Mouse (Mus musculus) midbrain, embryonic 13.5 days (tissue): ENCODE measurements at regions not wholly inside any gene's neighbourhood (a gene's known extent, or its start where the extent isn't known, plus 50 kb on each side); places are given as distances from the start of the nearest gene placed in this dataset. TPM values are rescaled to one million over a fixed set of nuclear protein-coding genes. Genes with fewer than 3 reads are reported as not detected.

Experiments
- ATAC-seq: fragments of 200-750 bp; cut with Nextera tagmentation; 2 replicates; pipeline ENCODE4 v1.8.0; 2017; ENCODE audit warnings: mild to moderate bottlenecking, moderate TSS enrichment, moderate library complexity
- H3K27ac ChIP-seq: fragments of 300-500 bp; sonication (generic); 2 replicates; pipeline ENCODE4 v1.5.1; 2015; ENCODE audit warnings: inconsistent platforms, mild to moderate bottlenecking, moderate library complexity
- H3K27me3 ChIP-seq: fragments of 300-500 bp; sonication (generic); 2 replicates; pipeline ENCODE4 v1.6.1; 2015; ENCODE audit warnings: mild to moderate bottlenecking, inconsistent platforms
- H3K36me3 ChIP-seq: fragments of 300-500 bp; sonication (generic); 2 replicates; pipeline ENCODE4 v1.6.1; 2015; ENCODE audit warnings: mild to moderate bottlenecking, inconsistent platforms
- H3K4me1 ChIP-seq: fragments of 300-500 bp; sonication (generic); replicated peaks from 2 replicates; pipeline ENCODE4 v1.6.1; 2015; ENCODE audit warnings: inconsistent platforms
- H3K4me2 ChIP-seq: fragments of 300-500 bp; sonication (generic); replicated peaks from 2 replicates; pipeline ENCODE4 v1.6.1; 2015; ENCODE audit warnings: moderate library complexity, mild to moderate bottlenecking, inconsistent platforms
- H3K4me3 ChIP-seq: fragments of 300-500 bp; sonication (generic); replicated peaks from 2 replicates; pipeline ENCODE4 v1.5.1; 2015; ENCODE audit warnings: mild to moderate bottlenecking, inconsistent platforms
- H3K9ac ChIP-seq: fragments of 300-500 bp; sonication (generic); replicated peaks from 2 replicates; pipeline ENCODE4 v1.6.1; 2015; ENCODE audit warnings: mild to moderate bottlenecking, inconsistent platforms
- H3K9me3 ChIP-seq: fragments of 300-500 bp; sonication (generic); 2 replicates; pipeline ENCODE4 v1.6.1; 2016; ENCODE audit warnings: mild to moderate bottlenecking, inconsistent platforms
- WGBS: fragments of 180-500 bp; shearing (Covaris S2); methylation state at CpG from one replicate; pipeline ENCODE4 v1.1.7; 2015; 5-methylcytosine and 5-hydroxymethylcytosine counted together
- microRNA-seq: library from miRNA; unstranded; fragments of <30 nt; microRNA quantifications from one replicate; pipeline ENCODE4, GENCODE M21; 2016

GRCm38 (mm10) chr12:109397175-109398058 is 55.2 kb upstream of the Dlk1 start:
- H3K4me1 ChIP-seq: peaks cover 68% of the 10 kb centered on the region
- WGBS: 52% methylated on average over 12 of the region's 12 CpGs
- H3K4me2 ChIP-seq: no peak overlapping the region
- ATAC-seq: no peak
- H3K27ac ChIP-seq: no peak overlapping the region
- H3K4me3 ChIP-seq: no peak overlapping the region
- no peaks in the 10 kb centered on the region for H3K9me3 ChIP-seq
- H3K36me3 ChIP-seq: no peaks in the 10 kb centered on the region
- H3K9ac ChIP-seq: no peak overlapping the region
- peaks cover 10% of the 10 kb centered on the region for H3K27me3 ChIP-seq

DNA sequence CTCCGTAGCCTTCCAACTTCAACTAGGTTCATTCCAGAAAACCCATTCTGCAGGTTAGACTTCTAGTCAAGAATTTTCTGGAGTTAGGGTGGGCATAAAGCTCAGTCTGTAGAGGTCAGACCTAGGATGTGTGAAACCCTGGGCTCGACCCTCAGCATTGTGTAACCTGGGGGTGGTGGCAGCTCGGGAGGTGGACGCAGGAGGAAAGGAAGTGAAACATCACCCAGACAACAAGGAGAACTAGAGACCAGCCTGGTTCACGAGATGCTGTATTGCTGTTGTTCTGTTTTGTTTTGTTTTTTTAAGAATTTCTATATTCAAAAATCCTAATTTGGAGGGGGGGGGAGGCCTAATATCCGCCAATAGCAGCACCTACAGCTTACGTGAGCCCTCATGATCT is 54.1 kb upstream of the Dlk1 start:
- no peak overlapping the region for H3K4me2 ChIP-seq
- peaks cover 68% of the 10 kb centered on the region for H3K4me1 ChIP-seq
- peaks cover 7% of the 10 kb centered on the region for H3K27me3 ChIP-seq
- H3K27ac ChIP-seq: no peak overlapping the region
- no peaks in the 10 kb centered on the region for H3K36me3 ChIP-seq
- no peak overlapping the region for H3K9ac ChIP-seq
- H3K4me3 ChIP-seq: no peak overlapping the region
- WGBS: 84% methylated on average over 7 of the region's 7 CpGs
- H3K9me3 ChIP-seq: no peaks in the 10 kb centered on the region
- no peak for ATAC-seq

GRCm38 (mm10) chr12:109398951-109399350 is 53.7 kb upstream of the Dlk1 start:
- H3K4me2 ChIP-seq: peak overlapping the region; percentile 32; the same call in 1 of the 2 replicates
- peaks cover 10% of the 10 kb centered on the region for H3K27me3 ChIP-seq
- no peak overlapping the region for H3K27ac ChIP-seq
- no peak overlapping the region for H3K9ac ChIP-seq
- peaks cover 63% of the 10 kb centered on the region for H3K4me1 ChIP-seq
- no peak for ATAC-seq
- H3K9me3 ChIP-seq: no peaks in the 10 kb centered on the region
- WGBS: 21% methylated on average over 6 of the region's 6 CpGs
- no peaks in the 10 kb centered on the region for H3K36me3 ChIP-seq
- H3K4me3 ChIP-seq: no peak overlapping the region

GRCm38 (mm10) chr12:109399591-109399990 is 53.0 kb upstream of the Dlk1 start:
- Histone ChIP-seq H3K27ac (no peak overlapping the region), H3K4me3 (no peak overlapping the region), H3K9ac (no peak overlapping the region), H3K9me3 (no peaks in the 10 kb centered on the region), H3K4me2 (peak overlapping the region; percentile 32), H3K4me1 (peaks cover 57% of the 10 kb centered on the region), H3K36me3 (no peaks in the 10 kb centered on the region), H3K27me3 (peaks cover 10% of the 10 kb centered on the region)
- WGBS: 18% methylated on average over 22 of the region's 22 CpGs
- ATAC-seq: no peak

DNA sequence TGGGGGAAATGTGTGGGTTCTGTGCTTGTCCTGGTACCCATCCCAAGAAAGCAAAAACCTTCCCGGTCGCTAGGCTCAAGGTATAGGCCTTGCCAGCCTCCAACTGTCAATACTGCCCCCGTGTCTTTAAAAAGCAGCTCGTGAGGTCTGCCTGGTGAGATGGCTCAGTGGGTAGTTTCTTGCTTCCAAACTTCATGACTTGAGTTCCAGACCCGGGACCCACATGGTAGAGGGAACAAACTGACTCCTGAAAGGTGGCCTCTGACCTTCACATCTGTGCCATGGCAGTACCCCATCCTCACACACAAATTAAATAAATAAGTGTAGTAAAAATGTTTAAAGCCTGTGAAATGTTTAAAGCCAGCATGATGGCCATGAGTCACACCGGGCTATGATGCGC is 52.6 kb upstream of the Dlk1 start:
- ATAC-seq: no peak
- 89% methylated on average over 7 of the region's 7 CpGs for WGBS
- peaks cover 52% of the 10 kb centered on the region for H3K4me1 ChIP-seq

DNA sequence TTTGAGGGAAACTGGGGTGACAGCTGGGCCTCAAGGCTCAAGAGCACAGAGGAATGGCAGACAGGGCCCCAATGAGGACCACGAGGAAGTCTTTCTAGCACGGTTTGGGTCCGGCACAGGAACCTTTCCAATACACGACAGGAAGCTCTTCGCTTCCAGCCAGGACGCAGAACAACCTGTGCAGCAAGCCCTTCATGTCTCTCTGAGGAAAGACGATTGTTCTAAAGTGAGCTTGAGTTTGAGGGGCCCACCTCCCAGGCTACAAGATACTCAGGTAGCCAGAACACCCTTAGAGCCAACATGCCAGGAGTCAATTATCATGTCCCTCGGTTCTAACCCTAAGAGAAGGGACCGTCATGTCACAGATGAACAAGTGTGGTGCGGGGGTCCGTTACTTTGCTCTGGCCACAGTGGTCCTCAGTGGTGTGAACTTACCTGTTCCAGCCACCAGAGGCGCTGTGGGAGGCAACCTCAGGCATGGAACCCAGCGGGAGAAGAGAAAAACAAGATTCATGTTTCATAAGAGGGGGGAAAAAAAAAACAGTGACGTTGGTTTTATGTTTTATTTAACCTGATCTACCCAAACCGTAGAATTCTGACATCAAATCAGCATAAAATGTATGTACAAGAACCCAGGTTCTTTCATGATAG is 51.6 kb upstream of the Dlk1 start:
- Histone ChIP-seq H3K9ac (no peak overlapping the region), H3K27ac (no peak overlapping the region), H3K9me3 (no peaks in the 10 kb centered on the region), H3K36me3 (no peaks in the 10 kb centered on the region), H3K4me2 (no peak overlapping the region), H3K27me3 (peaks cover 10% of the 10 kb centered on the region), H3K4me1 (peaks cover 52% of the 10 kb centered on the region), H3K4me3 (no peak overlapping the region)
- WGBS: 53% methylated on average over 15 of the region's 15 CpGs
- ATAC-seq: no peak

More for the DNA sequence above, 52.6 kb upstream of the Dlk1 start:
- no peak overlapping the region for H3K27ac ChIP-seq
- H3K4me2 ChIP-seq: no peak overlapping the region
- peaks cover 10% of the 10 kb centered on the region for H3K27me3 ChIP-seq
- no peak overlapping the region for H3K9ac ChIP-seq
- no peaks in the 10 kb centered on the region for H3K9me3 ChIP-seq
- no peak overlapping the region for H3K4me3 ChIP-seq
- no peaks in the 10 kb centered on the region for H3K36me3 ChIP-seq

DNA sequence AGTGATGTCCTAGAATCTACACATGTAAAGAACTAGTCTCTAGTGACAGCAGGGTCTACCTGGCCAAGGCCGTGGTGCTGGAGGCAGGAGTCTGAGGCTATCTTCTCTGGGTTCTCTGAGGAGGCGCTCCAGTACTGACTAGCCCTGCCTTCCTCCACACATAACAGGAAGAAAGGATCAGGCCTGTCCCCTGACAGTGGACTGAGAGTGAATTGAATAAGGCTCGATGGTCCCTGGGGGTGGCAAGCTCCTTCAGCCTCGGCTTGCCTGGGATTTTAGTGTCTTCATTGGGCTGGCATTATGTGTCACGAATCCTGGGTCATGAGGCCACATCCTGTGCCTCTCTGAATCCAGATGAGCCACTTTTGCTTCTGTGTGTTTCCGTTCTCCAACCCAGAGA is 50.9 kb upstream of the Dlk1 start:
- 70% methylated on average over 6 of the region's 6 CpGs for WGBS
- H3K36me3 ChIP-seq: no peaks in the 10 kb centered on the region
- peaks cover 46% of the 10 kb centered on the region for H3K4me1 ChIP-seq
- peaks cover 10% of the 10 kb centered on the region for H3K27me3 ChIP-seq
- H3K4me2 ChIP-seq: no peak overlapping the region
- H3K9ac ChIP-seq: no peak overlapping the region
- H3K9me3 ChIP-seq: no peaks in the 10 kb centered on the region
- no peak overlapping the region for H3K27ac ChIP-seq
- ATAC-seq: no peak
- H3K4me3 ChIP-seq: no peak overlapping the region

- no peaks in the 10 kb centered on the region for H3K9me3 ChIP-seq
- 37% methylated on average over 9 of the region's 9 CpGs for WGBS
- H3K4me3 ChIP-seq: no peak overlapping the region
- no peak overlapping the region for H3K9ac ChIP-seq
- H3K36me3 ChIP-seq: no peaks in the 10 kb centered on the region
- H3K4me1 ChIP-seq: peaks cover 45% of the 10 kb centered on the region
- H3K27me3 ChIP-seq: peaks cover 10% of the 10 kb centered on the region
- 0 out of 2 replicates have a peak, but pooled peaks have one; percentile 13 for ATAC-seq
- H3K4me2 ChIP-seq: no peak overlapping the region
- no peak overlapping the region; the same call in 1 of the 2 replicates for H3K27ac ChIP-seq
Measured at GRCm38 (mm10) chr12:109402226-109402625, 50.4 kb upstream of the Dlk1 start.

Small RNA genes lying in the stretch of these regions (microRNA-seq; reads per million reads assigned to microRNA genes)
- gene Gm22234 (not detected), gene Gm25297 (not detected)
